Comparison of ENCODE assay signal across 18 mouse cellular contexts in genomic region chrX:160592933-160593332, GRCm38 (mm10).
DNase-seq lines count a peak whose midpoint lies in the region; ATAC-seq and TF ChIP-seq lines count a peak whose summit lies in the region.
"Had no signal": no experiment of that assay in that cellular context is flagged by ENCODE, and none has a peak within 500 bp of the region (broad histone marks: within the 10 kb centered on the region; RNA-seq: fewer than 3 reads in every experiment).

No protein-coding gene starts in this region.

- peaks cover 67% of the 10 kb centered on the region for H3K27me3 ChIP-seq in forebrain, embryonic 10.5 days (ENCODE audit: poor library complexity, severe bottlenecking)
- peaks cover 6% of the 10 kb centered on the region for H3K27me3 ChIP-seq in forebrain, embryonic 11.5 days (ENCODE audit: control insufficient read depth, insufficient read depth, low read length)
- H3K27me3 ChIP-seq: liver, embryonic 15.5 days had no signal

- TF ChIP-seq CTCF in layer of hippocampus, adult 2 months (conservative IDR thresholded peaks at IDR 0.05), result no peak

- no peak overlapping the region for H3K9ac ChIP-seq in forebrain, embryonic 11.5 days (ENCODE audit: low read length)
- H3K9ac ChIP-seq: limb, embryonic 12.5 days; liver, embryonic 15.5 days had no signal

- H3K27ac ChIP-seq in forebrain, embryonic 10.5 days, result 0 out of 2 replicates have a peak overlapping the region, but pooled peaks have one; percentile 15
- no peak overlapping the region for H3K27ac ChIP-seq in forebrain, embryonic 11.5 days (ENCODE audit: low read depth, low read length)
- H3K27ac ChIP-seq in layer of hippocampus, adult 2 months, result peak overlapping the region; percentile 39; the same call in 1 of the 2 replicates
- H3K27ac ChIP-seq: limb, embryonic 12.5 days; liver, embryonic 15.5 days had no signal

- H3K9me3 ChIP-seq in forebrain, embryonic 10.5 days, result no peaks in the 10 kb centered on the region
- H3K9me3 ChIP-seq in forebrain, embryonic 11.5 days (ENCODE audit: control insufficient read depth, low read length), result no peaks in the 10 kb centered on the region
- H3K9me3 ChIP-seq: limb, embryonic 12.5 days; liver, embryonic 15.5 days had no signal

- DNase-seq in forebrain, embryonic 10.5 days (ENCODE audit: extremely low spot score, low spot score), result no peak
- DNase-seq in forebrain, embryonic 11.5 days (ENCODE audit: low spot score), result no peak
- DNase-seq in layer of hippocampus, adult 2 months (ENCODE audit: low spot score in 2 of 2), result no peak
- no peak for DNase-seq in layer of hippocampus, adult 8-10 months (ENCODE audit: low spot score in 2 of 2)
- DNase-seq in right cerebral cortex, adult 18-20 months, result peak; percentile 49
- DNase-seq in right cerebral cortex, postnatal 25 days, result no peak
- peak; percentile 32 for DNase-seq in right cerebral cortex, postnatal 4 days
- DNase-seq in cerebellum, adult 9-11 months, result no peak
- DNase-seq: adrenal gland, adult 8-10 months; cerebellum, adult 8-10 months; embryo, embryonic 11 days; kidney, adult 8-10 months; kidney, postnatal 4 days; layer of hippocampus, postnatal 36 days; spleen, adult 18-20 months; thymus, postnatal 36 days had no signal

- H3K4me1 ChIP-seq in forebrain, embryonic 10.5 days, result peaks cover 1% of the 10 kb centered on the region
- H3K4me1 ChIP-seq in forebrain, embryonic 11.5 days (replicated peaks; ENCODE audit: control insufficient read depth, insufficient read depth, low read length), result no peaks in the 10 kb centered on the region
- H3K4me1 ChIP-seq: limb, embryonic 12.5 days; liver, embryonic 15.5 days had no signal

- H3K36me3 ChIP-seq in forebrain, embryonic 10.5 days (replicated peaks), result peaks cover 8% of the 10 kb centered on the region; the same call in 1 of the 2 replicates
- no peaks in the 10 kb centered on the region for H3K36me3 ChIP-seq in forebrain, embryonic 11.5 days (ENCODE audit: control insufficient read depth, insufficient read depth, low read length)
- H3K36me3 ChIP-seq: limb, embryonic 12.5 days; liver, embryonic 15.5 days had no signal

- no peak overlapping the region for H3K4me3 ChIP-seq in forebrain, embryonic 10.5 days
- no peak overlapping the region for H3K4me3 ChIP-seq in forebrain, embryonic 11.5 days (ENCODE audit: low read depth, low read length)
- H3K4me3 ChIP-seq in layer of hippocampus, adult 2 months, result no peak overlapping the region
- H3K4me3 ChIP-seq: limb, embryonic 12.5 days; liver, embryonic 15.5 days had no signal

- WGBS in forebrain, embryonic 10.5 days, result 84% methylated on average over 6 of the region's 6 CpGs
- WGBS in forebrain, embryonic 11.5 days, result 91% methylated on average over 6 of the region's 6 CpGs

- no peak overlapping the region for H3K4me2 ChIP-seq in forebrain, embryonic 11.5 days (ENCODE audit: low read depth, low read length, severe bottlenecking)
- H3K4me2 ChIP-seq: limb, embryonic 12.5 days; liver, embryonic 15.5 days had no signal

- ATAC-seq in forebrain, embryonic 11.5 days (replicated peaks; ENCODE audit: low FRiP score), result no peak

Comparison
In these comparisons a context has a peak if more than half of its experiments do, and no peak if none do; other contexts are left out.
1. DNase-seq: peak in right cerebral cortex, adult 18-20 months (single experiment) and right cerebral cortex, postnatal 4 days (single experiment); none in forebrain, embryonic 10.5 days (single experiment), forebrain, embryonic 11.5 days (single experiment), layer of hippocampus, adult 2 months (0 of 2), layer of hippocampus, adult 8-10 months (0 of 2), right cerebral cortex, postnatal 25 days (single experiment) and cerebellum, adult 9-11 months (single experiment).